Mouse (Mus musculus): Measurements from ENCODE around the gene Arid2. TPM values are rescaled to one million over a fixed set of nuclear protein-coding genes. Genes with fewer than 3 reads are reported as not detected.
"Not testable (repeated sequence)": the region's sequence is repeated elsewhere in the genome, so short reads cannot be mapped to it uniquely, and the experiment has no call there.

The Arid2 gene
- total RNA-seq, 2 experiments from 2014 or later: 30.8 to 31.0 TPM

DNA sequence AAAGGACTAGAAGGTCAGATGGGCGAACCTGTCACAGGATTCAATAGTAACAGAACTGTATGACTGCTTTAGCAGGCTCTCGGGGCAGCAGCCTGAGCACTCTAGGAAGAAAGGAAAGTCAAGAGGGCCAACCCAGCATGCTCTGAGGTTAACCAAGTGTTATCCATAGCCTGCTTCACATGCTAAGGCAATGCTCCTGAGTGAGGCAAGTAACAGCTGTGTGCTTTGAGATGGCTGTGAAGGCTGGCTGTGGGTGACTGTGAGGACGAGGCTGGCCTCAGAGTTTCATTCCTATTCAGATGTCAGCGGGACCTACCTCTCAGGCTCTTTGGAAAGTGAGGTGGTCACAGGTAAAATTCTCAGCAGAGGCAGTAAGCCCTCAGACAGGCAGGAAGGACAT is 118.9 kb downstream of the Arid2 start:
- no peak for DNase-seq (ENCODE audit: low spot score in 2 of 2)

DNA sequence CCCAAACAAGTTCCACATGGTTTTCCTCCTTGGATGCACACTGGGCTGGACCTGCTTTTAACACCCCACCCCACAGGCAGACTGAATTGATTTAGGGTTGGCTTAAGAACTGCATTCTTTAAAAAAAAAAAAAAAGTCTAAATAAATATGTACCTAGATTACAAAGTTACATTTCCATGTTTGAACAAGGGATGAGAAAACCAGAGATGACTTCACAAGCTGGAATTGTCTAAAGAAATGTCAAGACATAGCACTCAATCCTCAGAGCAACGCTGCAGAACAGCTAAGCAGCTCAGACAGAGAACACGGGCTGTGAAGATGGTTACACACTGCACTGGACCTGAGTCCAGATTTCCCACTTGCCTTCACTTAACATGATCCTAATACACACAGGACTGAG is 119.8 kb downstream of the Arid2 start:
- no peak for DNase-seq (ENCODE audit: low spot score in 2 of 2)

GRCm38 (mm10) chr15:96408717-96409121 is 121.4 kb downstream of the Arid2 start:
- DNase-seq (ENCODE audit: low spot score in 2 of 2): peak in 1 of 2 experiments; percentile 39

- no peak for DNase-seq (ENCODE audit: low spot score in 2 of 2)
Measured at GRCm38 (mm10) chr15:96418161-96418560, 130.8 kb downstream of the Arid2 start.

DNA sequence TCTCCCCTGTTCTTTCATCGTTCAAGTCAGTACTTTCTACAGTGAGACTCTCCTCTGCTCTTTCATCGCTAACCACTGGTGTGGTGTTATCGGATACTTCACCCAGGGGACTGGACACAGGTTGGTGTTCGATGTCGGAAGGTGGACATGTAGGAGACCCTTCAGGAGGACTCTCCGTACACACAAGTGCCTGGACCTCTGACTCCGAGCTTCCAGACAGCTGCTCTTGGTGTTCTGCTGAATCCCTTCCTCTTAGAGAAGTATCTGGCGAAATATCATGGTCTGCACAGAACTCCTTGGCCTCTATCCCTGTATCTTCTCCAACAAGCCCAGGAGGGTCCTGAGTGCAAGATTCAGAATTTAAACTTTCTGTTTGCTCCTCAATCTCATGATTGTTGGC is 132.6 kb downstream of the Arid2 start:
- no peak for DNase-seq (ENCODE audit: low spot score in 2 of 2)

GRCm38 (mm10) chr15:96434202-96434601 is 146.9 kb downstream of the Arid2 start:
- DNase-seq (ENCODE audit: low spot score in 2 of 2): no peak

- DNase-seq (ENCODE audit: low spot score in 2 of 2): not testable (repeated sequence)
Measured at GRCm38 (mm10) chr15:96441480-96441879, 154.2 kb downstream of the Arid2 start.

GRCm38 (mm10) chr15:96446785-96447184 is 159.5 kb downstream of the Arid2 start:
- no peak for DNase-seq (ENCODE audit: low spot score in 2 of 2)

DNA sequence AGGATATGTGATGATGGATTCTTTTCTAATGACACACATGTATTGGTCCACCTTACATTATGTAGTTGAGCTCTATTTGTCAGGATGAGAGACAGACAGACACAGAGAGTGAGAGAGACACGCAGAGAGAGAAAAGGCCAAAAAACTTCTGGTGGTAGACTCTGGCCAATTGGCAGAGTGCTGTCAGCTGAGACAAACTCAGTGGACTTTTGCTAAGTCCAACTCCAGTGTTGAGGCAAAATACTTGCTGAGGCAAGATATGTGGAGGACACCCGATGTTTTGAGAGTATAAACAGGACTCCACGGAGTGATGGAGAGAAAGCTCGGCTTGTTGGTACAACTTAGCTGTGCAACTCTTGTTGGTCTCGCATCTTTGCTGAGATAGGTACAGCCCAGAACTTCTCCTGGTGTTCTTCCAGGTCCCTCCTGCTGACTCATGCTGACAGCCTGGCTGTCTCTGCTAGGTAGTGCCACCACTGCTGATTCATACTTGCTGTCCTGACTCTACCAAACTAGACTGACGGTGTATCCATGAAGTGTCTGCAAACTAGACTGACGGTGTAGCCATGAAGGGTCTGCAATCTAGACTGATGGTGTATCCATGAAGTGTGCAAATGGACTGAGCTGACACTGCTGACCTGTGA is 161.5 kb downstream of the Arid2 start:
- no peak for DNase-seq (ENCODE audit: low spot score in 2 of 2)

DNA sequence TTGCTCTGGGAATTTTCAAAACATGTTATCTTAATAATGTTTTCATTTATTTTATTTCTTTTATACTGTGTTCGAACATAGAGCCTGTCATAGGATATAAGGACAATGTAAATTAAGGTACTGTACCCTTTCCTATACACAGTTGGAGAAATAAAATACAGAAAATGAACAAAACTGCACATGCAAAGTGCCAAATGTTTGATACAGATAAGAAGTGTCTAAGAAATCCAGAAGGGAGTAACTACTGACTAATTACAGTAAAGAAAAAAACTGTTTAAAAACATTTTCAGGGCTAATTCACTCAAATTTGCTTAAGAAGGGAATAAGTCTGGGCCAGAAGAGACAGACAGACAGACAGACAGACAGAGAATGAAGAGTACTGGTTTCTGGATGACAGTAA is 166.0 kb downstream of the Arid2 start:
- DNase-seq (ENCODE audit: low spot score in 2 of 2): no peak

Small RNAs within 50 kb of the gene (microRNA-seq; reads per million reads assigned to microRNA genes)
- gene Gm25397: 0 reads per million in 2 experiments

Other genes with a start within 250 kb of the Arid2 start
- gene Scaf11, start 173.3 kb downstream of the Arid2 start, total RNA-seq (2021): 10 to 100 TPM; 54.3 to 54.7 TPM